Mouse (Mus musculus) MEL (cell line): ENCODE results near the gene Icam5.

Experiments used
- CTCF ChIP-seq, 3 experiments: IDR thresholded peaks in 2 of 3; conservative IDR thresholded peaks in 1 of 3; 2 replicates each; pipeline ENCODE4 v1.5.1; 2011 to 2012; ENCODE audit warnings: low read length in 3 of 3, low read depth in 2 of 3, mild to moderate bottlenecking in 2 of 3, improper control_type of control experiment in 1 of 3, inconsistent platforms in 1 of 3, mixed read lengths in 1 of 3, moderate library complexity in 1 of 3; ENCODE audit not compliant: control insufficient read depth in 1 of 3, insufficient read depth in 1 of 3, poor library complexity in 1 of 3, severe bottlenecking in 1 of 3
- SMC3 ChIP-seq: IDR thresholded peaks from 2 replicates; pipeline ENCODE4 v1.6.1; 2011; ENCODE audit warnings: low read depth, low read length, improper control_type of control experiment

GRCm38 (mm10) chr9:21015571-21016130, 16.2 kb upstream of the Icam5 start, which contains the start of gene Icam1:
- no peak for TF ChIP-seq CTCF (IDR thresholded peaks at IDR 0.05 in 2 of 3, conservative IDR thresholded peaks at IDR 0.05 in 1 of 3; ENCODE audit: control insufficient read depth in 1 of 3, insufficient read depth in 1 of 3, low read depth in 2 of 3, low read length in 3 of 3, poor library complexity in 1 of 3, severe bottlenecking in 1 of 3)
- TF ChIP-seq SMC3 = no peak
